Mouse (Mus musculus) mouse embryonic stem cell (cell line): ENCODE measurements at regions not wholly inside any gene's neighbourhood (a gene's known extent, or its start where the extent isn't known, plus 50 kb on each side); places are given as distances from the start of the nearest gene placed in this dataset.

ENCODE experiments used
- in situ Hi-C, 2 experiments: fragments of 300-500 bp; cut with MboI; formaldehyde crosslinking; loops; 1 replicate in 1 of 2; 3 replicates in 1 of 2; pipeline ENCODE4 v1.14.3; 2019 to 2020; ENCODE audit warnings: low sequenced_read_pairs in 2 of 2, low pct_unique_long_range_greater_than_20kb in 1 of 2, mixed read lengths in 1 of 2; ENCODE audit not compliant: unreplicated experiment in 1 of 2

- in situ Hi-C loops: no loop called here
Observed at GRCm38 (mm10) chr10:24357636-24358035, 134.3 kb downstream of the Moxd1 start.

- in situ Hi-C loops: no loop called here
Observed at GRCm38 (mm10) chr10:24361424-24361823, 138.1 kb downstream of the Moxd1 start.

- in situ Hi-C loops: no loop called here
Observed at GRCm38 (mm10) chr10:24365369-24365768, 142.1 kb downstream of the Moxd1 start.

DNA sequence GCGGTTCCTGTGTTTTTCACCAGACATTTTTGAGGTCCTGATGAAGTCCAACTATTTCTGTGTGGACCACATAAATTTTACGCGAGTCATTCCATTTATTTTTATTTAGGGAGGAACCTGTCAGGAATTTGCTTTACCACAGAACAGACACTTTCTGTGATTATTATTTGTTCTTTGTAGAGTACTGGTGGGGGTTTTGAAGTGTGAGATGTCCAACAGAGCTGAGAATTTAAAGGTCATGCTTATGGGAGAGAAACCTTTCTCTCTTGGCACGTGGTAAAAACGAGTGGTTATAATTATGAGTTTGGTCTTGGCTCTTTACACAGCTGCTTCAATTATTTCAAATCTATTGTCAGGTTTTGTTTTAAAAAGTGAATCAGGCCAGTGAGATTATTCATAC lies 143.7 kb downstream of the Moxd1 start:
- in situ Hi-C loops: no loop called here

- in situ Hi-C loops: no loop called here
Observed at GRCm38 (mm10) chr10:24373957-24374356, 150.6 kb downstream of the Moxd1 start.

DNA sequence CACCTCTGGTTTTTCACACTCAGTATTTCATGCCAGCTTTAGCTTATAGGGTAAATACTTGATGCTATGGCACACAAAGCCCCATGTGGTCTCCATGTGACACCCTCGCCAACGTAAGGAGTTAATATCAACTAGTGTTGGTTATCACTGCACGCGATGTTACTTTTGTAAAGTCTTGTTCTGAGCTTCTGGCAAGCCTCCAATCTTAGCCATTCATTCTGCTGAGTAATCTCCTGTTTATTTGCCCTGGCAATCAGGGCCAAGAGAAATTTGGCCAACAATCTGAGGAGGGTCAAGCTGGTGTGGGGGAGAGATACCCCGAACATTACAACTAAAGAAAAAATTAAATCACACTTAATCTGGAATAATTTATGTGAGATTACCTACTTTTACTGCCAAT lies 156.0 kb downstream of the Moxd1 start:
- in situ Hi-C loops: no loop called here

DNA sequence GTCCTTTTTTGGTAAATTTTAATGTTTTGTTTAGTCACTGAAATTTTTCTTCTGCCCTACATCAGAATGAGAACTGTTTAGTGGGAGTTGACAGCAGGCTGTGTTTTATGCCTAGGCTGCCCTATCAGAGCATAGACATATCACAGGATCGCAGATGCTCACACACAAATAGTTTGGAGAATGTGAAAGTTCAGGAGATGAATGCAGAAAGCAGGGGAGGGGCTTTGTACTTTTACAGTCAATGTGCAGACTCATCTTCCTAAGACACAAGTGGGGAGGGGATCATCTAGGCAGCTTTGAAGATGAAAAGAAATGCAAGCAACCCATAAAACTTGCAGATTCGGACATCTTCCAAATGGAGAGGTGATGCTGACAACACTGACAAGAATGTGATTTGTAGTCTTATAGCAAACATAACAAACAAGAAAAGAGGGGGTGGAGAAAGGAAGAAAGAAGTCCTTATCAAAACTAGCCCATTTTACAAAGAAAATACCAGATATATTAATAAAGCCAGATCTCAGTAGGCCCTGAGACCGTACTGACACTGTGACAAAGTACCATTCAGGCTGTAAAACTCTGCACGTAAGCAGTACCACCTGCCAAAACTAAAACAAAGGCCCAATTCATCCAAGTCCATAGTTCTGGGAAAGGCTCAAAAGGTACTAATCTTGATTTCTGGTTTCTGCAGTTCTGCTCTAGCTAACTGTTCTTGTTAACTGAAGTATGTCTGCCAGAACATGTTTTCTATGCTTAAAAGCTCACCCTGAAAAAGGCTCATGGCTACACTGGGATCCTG lies 157.4 kb downstream of the Moxd1 start:
- in situ Hi-C loops: loop anchor here in 1 of 2 experiments (10.0 kb wide), 1 partner anchor 244 kb away; no protein-coding TSS in a partner anchor

DNA sequence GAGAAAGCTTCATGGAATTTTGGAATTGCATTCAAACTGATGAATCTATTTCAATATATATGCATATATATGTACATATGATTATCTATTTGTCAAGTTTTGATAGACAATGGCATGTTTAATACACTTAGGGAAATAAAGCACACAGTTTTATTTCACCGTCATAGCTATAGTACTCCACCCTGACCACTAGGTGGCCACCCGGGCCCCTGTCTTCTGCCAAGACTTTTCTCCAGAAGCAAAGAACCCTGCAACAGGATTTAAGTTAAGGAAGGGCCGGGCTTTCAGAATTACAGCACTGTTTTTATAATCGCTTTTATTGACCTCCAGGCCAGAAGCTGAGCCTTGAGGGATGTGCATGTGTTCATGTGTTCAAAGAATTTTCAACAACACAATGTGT lies 158.6 kb downstream of the Moxd1 start:
- in situ Hi-C loops: loop anchor here in 1 of 2 experiments (10.0 kb wide), 1 partner anchor 243 kb away; no protein-coding TSS in a partner anchor

DNA sequence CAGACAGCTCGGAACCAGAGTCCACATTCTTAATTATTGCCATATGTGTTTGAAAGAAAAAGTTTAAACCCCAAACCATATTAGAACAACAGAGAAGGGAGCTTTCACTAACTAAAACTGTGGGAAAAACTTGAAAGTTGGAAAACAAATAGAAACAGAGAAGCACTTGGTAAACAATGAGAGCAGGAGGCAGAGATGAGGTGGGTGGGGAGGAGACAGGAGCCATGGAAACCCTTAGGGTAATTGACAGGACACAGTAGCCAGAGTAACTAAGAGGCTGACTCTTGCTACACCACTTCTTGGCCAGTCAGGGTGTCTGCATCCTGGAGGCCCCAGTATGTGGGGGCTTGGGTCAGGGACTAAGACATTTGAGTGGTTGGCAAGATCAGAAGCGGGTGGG lies 160.7 kb downstream of the Moxd1 start:
- in situ Hi-C loops: loop anchor here in 1 of 2 experiments (10.0 kb wide), 1 partner anchor 241 kb away; no protein-coding TSS in a partner anchor

DNA sequence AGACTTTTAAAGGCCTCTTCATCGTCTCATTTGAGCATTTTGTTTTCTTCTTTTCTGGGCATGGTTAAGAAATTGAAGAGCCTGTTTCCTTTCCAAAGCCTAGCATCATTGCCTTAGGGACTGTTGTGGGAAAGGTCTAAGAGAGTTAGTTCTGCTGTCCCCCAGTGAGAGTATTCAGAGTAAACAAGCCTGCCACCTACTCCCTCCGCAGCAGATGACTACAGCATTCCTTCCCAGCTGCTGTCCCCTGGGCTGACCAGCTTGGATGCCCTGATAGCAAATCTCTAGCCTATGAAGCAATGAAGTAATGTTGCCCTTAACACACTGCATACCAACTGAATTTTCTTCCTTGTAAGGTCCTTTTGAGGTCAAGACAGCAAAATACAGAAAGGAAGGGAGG lies 164.9 kb downstream of the Moxd1 start:
- in situ Hi-C loops: loop anchor here in 1 of 2 experiments (10.0 kb wide), 1 partner anchor 237 kb away; no protein-coding TSS in a partner anchor

DNA sequence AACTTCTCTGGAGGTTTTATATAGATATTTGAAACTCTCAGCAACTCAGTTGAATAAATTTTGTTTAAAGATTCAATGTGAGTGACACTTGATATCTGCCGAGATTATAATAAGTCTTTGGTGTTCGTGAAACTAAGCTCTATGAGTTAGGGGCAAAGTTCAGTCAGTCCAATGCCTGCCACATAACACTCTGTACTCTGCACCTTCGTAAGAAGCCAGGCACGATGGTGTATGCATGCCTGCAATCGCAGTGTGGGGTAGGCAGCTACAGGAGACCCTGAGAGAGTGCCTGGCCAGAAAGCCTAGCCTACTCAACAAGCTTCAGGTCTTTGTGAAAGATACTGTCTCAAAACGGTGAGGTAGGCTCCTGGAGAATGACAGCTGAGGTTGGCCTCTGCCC lies 167.7 kb downstream of the Moxd1 start:
- in situ Hi-C loops: loop anchor here in 1 of 2 experiments (10.0 kb wide), 1 partner anchor 234 kb away; no protein-coding TSS in a partner anchor

DNA sequence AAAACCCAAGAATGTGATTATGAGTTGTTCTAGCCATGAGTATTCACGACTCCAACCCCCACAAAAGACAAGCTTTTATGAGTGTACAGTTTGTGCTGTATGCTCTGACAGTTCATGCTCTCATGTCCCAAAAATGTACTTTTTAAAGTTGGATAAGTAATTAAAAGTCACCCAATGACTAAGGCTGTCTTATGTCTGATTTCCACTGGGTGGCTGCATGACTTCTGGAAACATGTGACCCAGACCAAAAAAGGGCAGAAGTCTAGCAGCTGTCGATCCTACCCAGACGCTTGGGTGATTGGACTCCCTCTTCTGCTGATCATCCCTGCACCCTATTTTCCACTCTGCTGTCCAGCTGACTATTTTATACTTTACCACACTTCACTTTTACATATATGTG lies 168.7 kb downstream of the Moxd1 start:
- in situ Hi-C loops: loop anchor here in 1 of 2 experiments (10.0 kb wide), 1 partner anchor 233 kb away; no protein-coding TSS in a partner anchor

DNA sequence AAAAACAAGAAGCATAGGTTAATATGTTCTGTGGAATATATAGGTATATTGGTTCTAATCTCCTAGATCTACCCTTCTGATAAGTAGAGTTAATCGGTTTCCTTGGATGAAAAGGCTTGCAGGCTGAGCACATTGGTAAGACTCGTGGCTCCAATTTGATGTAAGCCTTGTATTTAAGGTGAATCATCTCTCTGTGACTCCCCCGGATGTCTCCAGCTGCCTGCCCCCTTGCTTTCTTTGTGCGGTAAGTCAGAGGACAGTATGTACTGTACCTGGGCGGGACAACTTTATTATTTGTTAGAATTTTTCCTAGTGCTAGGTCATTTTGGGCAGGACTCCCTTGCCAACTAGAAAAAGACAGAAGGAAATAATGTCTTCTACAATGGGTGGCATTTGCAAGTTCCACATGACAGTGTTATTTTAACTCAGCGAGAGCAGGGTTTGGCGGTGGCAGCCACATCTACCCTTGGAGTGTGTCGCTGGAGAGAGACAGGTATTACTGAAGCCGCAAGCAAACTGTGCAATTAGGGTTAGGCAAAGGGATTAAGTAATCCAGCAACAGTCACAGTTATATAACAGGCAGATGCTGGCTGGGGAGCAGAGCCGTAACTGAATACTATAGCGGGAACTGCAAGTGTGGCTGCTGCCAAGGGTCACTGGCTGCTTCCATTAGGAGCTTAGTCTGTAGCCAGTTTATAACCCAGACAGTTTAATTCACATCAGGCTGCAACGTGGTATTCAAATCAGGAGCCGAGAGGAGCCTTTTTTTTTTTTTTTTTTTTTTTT lies 172.9 kb downstream of the Moxd1 start:
- in situ Hi-C loops: loop anchor here in 1 of 2 experiments (10.0 kb wide), 1 partner anchor 229 kb away; no protein-coding TSS in a partner anchor

GRCm38 (mm10) chr10:24397125-24397524 lies 173.8 kb downstream of the Moxd1 start:
- in situ Hi-C loops: loop anchor here in 1 of 2 experiments (10.0 kb wide), 1 partner anchor 228 kb away; no protein-coding TSS in a partner anchor

DNA sequence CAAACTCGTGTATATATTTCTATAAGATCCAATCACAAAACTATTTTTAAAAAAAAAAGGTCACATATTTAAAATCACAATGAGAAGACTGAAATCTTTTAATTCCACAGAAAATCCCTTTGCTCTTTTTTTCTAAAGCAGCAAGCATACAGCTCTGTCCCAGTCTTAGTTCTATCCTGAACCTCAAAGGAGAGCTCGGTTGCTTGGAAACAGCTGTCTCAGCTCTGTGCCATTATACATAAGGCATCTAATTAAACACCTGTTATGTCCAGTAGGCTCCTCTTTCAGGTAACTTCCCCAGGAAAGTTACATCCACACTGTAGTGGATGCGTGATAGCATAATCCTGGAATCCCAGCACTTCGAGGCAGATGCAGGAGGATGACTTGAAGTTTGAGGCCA lies 181.5 kb downstream of the Moxd1 start:
- in situ Hi-C loops: no loop called here

DNA sequence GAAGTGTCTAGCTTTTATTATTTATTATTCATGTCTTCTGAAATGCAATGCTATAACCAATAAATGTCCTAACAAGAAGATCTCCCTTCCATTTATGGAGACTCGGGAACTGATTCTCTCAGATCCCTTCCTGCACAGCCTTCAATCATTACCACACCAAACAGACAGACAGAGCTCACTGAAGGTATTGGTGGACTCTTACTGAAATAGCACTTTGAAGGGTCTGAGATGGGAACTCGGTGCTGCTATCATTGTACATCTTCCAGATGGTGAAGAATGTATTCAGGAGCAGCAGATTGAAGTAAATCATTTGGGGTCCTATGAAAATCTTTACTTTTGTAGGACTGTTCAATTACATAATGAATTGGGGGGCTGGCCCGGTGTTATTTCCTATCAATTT lies 183.6 kb downstream of the Moxd1 start:
- in situ Hi-C loops: no loop called here

DNA sequence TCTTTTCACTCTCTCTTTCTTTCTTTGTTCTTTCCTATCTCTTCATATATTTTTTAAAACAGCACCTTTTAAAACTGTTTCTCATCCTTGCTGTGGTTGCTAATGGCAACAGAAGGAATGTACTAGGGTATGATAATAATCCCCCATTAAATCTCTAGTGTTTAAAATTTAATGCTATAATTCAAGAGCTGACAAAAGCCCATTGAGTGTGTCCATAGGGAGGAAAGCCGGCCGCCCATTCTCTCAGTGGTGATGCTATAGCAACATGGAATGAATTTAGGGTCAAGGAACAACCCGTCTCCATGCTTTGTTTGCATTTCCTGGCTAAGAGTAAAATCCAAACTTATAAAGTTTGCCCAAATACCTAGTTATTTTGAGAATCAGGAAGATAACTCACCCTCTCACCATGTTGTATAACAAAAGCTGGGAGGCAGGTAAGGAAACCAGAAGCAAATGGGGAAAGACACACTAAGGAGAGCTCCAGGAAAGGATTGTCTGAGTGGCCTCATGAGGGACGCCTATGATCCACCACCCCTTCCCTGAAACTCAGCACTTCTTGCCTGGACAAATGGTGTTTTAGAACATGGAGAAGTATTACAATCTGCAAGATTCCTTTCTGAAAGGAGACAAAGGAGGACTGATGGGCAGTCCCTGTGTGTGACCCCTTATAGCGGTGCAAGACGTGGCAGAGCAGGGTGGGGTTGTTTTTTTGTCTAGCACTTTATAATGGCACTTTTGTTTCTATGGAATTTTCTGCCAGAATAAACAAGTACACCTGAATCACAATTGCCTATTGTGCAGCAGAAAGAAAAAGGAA lies 184.3 kb downstream of the Moxd1 start:
- in situ Hi-C loops: no loop called here

DNA sequence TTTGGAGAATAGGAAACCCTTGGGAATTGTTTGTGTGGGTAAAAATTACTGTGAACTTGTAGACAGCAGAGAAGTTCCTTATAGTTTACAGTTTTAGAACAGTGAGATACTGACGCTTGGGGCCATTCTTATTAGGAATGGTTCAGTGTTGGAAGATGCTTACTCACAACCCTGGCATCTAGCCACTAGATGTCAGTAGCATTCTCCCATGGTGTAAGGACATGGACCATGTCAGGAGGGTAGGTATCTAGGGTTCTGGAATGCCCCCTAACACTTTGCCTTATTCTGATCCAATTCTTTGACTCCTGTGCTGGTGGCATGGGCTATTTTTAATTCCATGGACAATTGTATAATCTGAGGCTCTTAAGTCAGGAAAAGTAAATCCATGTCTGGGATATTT lies 185.3 kb upstream of the Ccn2 start:
- in situ Hi-C loops: no loop called here
